Mouse (Mus musculus): ENCODE data around the gene Dock1. TPM values are rescaled to one million over a fixed set of nuclear protein-coding genes. Genes with fewer than 3 reads are reported as not detected.

The Dock1 gene
- polyA plus RNA-seq, 1 experiment from 2014 or later = 7.2 TPM

GRCm38 (mm10) chr7:134945925-134946716, 275.7 kb downstream of the Dock1 start:
- Histone ChIP-seq H3K4me3 (no peak overlapping the region), H3K4me2 (no peak overlapping the region), H3K27me3 (replicated peaks) (no peaks in the 10 kb centered on the region), H3K9me3 (no peaks in the 10 kb centered on the region), H3K36me3 (replicated peaks) (no peaks in the 10 kb centered on the region), H3K27ac (no peak overlapping the region), H3K9ac (no peak overlapping the region), H3K4me1 (no peaks in the 10 kb centered on the region)
- WGBS = 77% methylated on average over 7 of the region's 7 CpGs
- ATAC-seq (replicated peaks) = no peak

- no peaks in the 10 kb centered on the region for H3K27me3 ChIP-seq (replicated peaks)
- WGBS = 88% methylated on average over 6 of the region's 6 CpGs
- no peak for ATAC-seq (replicated peaks)
- no peaks in the 10 kb centered on the region for H3K36me3 ChIP-seq (replicated peaks)
- H3K27ac ChIP-seq = no peak overlapping the region
- no peaks in the 10 kb centered on the region for H3K4me1 ChIP-seq
- no peak overlapping the region for H3K4me2 ChIP-seq
- H3K9ac ChIP-seq = no peak overlapping the region
- no peaks in the 10 kb centered on the region for H3K9me3 ChIP-seq
- H3K4me3 ChIP-seq = no peak overlapping the region
Measured at GRCm38 (mm10) chr7:134959086-134959485, 288.6 kb downstream of the Dock1 start.

GRCm38 (mm10) chr7:134960871-134961270, 290.4 kb downstream of the Dock1 start:
- Histone ChIP-seq H3K4me2 (no peak overlapping the region), H3K27ac (no peak overlapping the region), H3K4me1 (no peaks in the 10 kb centered on the region), H3K9me3 (no peaks in the 10 kb centered on the region), H3K4me3 (no peak overlapping the region), H3K9ac (no peak overlapping the region), H3K27me3 (replicated peaks) (no peaks in the 10 kb centered on the region), H3K36me3 (replicated peaks) (no peaks in the 10 kb centered on the region)
- ATAC-seq (replicated peaks) = no peak
- 64% methylated on average over 4 of the region's 4 CpGs for WGBS

- H3K4me1 ChIP-seq = no peaks in the 10 kb centered on the region
- no peak for ATAC-seq (replicated peaks)
- H3K36me3 ChIP-seq (replicated peaks) = no peaks in the 10 kb centered on the region
- WGBS = 88% methylated on average over 2 of the region's 2 CpGs
- H3K9ac ChIP-seq = no peak overlapping the region
- no peak overlapping the region for H3K27ac ChIP-seq
- no peak overlapping the region for H3K4me3 ChIP-seq
- no peaks in the 10 kb centered on the region for H3K9me3 ChIP-seq
- no peak overlapping the region for H3K4me2 ChIP-seq
- no peaks in the 10 kb centered on the region for H3K27me3 ChIP-seq (replicated peaks)
Measured at GRCm38 (mm10) chr7:134961608-134962007, 291.2 kb downstream of the Dock1 start.

GRCm38 (mm10) chr7:134990244-134990643, 319.8 kb downstream of the Dock1 start:
- Histone ChIP-seq H3K4me3 (no peak overlapping the region), H3K4me1 (0 out of 2 replicates have a peak, but pooled peaks cover 4% of the 10 kb centered on the region), H3K4me2 (no peak overlapping the region), H3K9me3 (no peaks in the 10 kb centered on the region), H3K36me3 (replicated peaks) (no peaks in the 10 kb centered on the region), H3K9ac (no peak overlapping the region), H3K27ac (no peak overlapping the region), H3K27me3 (replicated peaks) (no peaks in the 10 kb centered on the region)
- no peak for ATAC-seq (replicated peaks)
- 89% methylated on average over 3 of the region's 3 CpGs for WGBS

- Histone ChIP-seq H3K4me2 (no peak overlapping the region), H3K9me3 (no peaks in the 10 kb centered on the region), H3K27ac (no peak overlapping the region), H3K4me3 (no peak overlapping the region), H3K4me1 (0 out of 2 replicates have a peak, but pooled peaks cover 4% of the 10 kb centered on the region), H3K27me3 (replicated peaks) (no peaks in the 10 kb centered on the region), H3K9ac (no peak overlapping the region), H3K36me3 (replicated peaks) (no peaks in the 10 kb centered on the region)
- no peak for ATAC-seq (replicated peaks)
- WGBS = 89% methylated on average over 2 of the region's 2 CpGs
Measured at GRCm38 (mm10) chr7:134990911-134991310, 320.5 kb downstream of the Dock1 start.

- Histone ChIP-seq H3K36me3 (replicated peaks) (no peaks in the 10 kb centered on the region), H3K9me3 (no peaks in the 10 kb centered on the region), H3K4me2 (no peak overlapping the region), H3K27ac (no peak overlapping the region), H3K9ac (no peak overlapping the region), H3K4me1 (0 out of 2 replicates have a peak, but pooled peaks cover 6% of the 10 kb centered on the region), H3K27me3 (replicated peaks) (no peaks in the 10 kb centered on the region), H3K4me3 (no peak overlapping the region)
- 86% methylated on average over 5 of the region's 5 CpGs for WGBS
- no peak for ATAC-seq (replicated peaks)
Measured at GRCm38 (mm10) chr7:134994983-134995382, 324.5 kb downstream of the Dock1 start.

- Histone ChIP-seq H3K4me3 (no peak overlapping the region), H3K27ac (no peak overlapping the region)
- 86% methylated on average over 1 of the region's 1 CpGs for WGBS
Measured at GRCm38 (mm10) chr7:135002216-135002615, 331.8 kb downstream of the Dock1 start.

GRCm38 (mm10) chr7:135002891-135003290, 332.4 kb downstream of the Dock1 start:
- Histone ChIP-seq H3K4me2 (no peak overlapping the region), H3K36me3 (replicated peaks) (no peaks in the 10 kb centered on the region), H3K9ac (no peak overlapping the region), H3K27me3 (replicated peaks) (no peaks in the 10 kb centered on the region), H3K27ac (no peak overlapping the region), H3K4me1 (0 out of 2 replicates have a peak, but pooled peaks cover 3% of the 10 kb centered on the region), H3K9me3 (no peaks in the 10 kb centered on the region), H3K4me3 (no peak overlapping the region)
- WGBS = 76% methylated on average over 9 of the region's 9 CpGs
- no peak for ATAC-seq (replicated peaks)

More at GRCm38 (mm10) chr7:135002216-135002615, 331.8 kb downstream of the Dock1 start:
- no peak overlapping the region for H3K9ac ChIP-seq
- H3K27me3 ChIP-seq (replicated peaks) = no peaks in the 10 kb centered on the region
- no peaks in the 10 kb centered on the region for H3K36me3 ChIP-seq (replicated peaks)
- H3K4me1 ChIP-seq = 0 out of 2 replicates have a peak, but pooled peaks cover 3% of the 10 kb centered on the region
- H3K4me2 ChIP-seq = no peak overlapping the region
- H3K9me3 ChIP-seq = no peaks in the 10 kb centered on the region
- no peak for ATAC-seq (replicated peaks)

- Histone ChIP-seq H3K36me3 (replicated peaks) (no peaks in the 10 kb centered on the region), H3K9me3 (no peaks in the 10 kb centered on the region), H3K27ac (no peak overlapping the region), H3K4me3 (no peak overlapping the region), H3K4me2 (no peak overlapping the region), H3K4me1 (no peaks in the 10 kb centered on the region), H3K9ac (no peak overlapping the region), H3K27me3 (replicated peaks) (no peaks in the 10 kb centered on the region)
- no peak for ATAC-seq (replicated peaks)
- 55% methylated on average over 7 of the region's 7 CpGs for WGBS
Measured at GRCm38 (mm10) chr7:135005964-135006560, 335.6 kb downstream of the Dock1 start.

- WGBS = 92% methylated on average over 2 of the region's 2 CpGs
- no peaks in the 10 kb centered on the region for H3K27me3 ChIP-seq (replicated peaks)
Measured at GRCm38 (mm10) chr7:135008021-135008420, 337.6 kb downstream of the Dock1 start.

GRCm38 (mm10) chr7:135010997-135011396, 340.5 kb downstream of the Dock1 start:
- H3K36me3 ChIP-seq (replicated peaks) = no peaks in the 10 kb centered on the region
- H3K9ac ChIP-seq = no peak overlapping the region
- H3K4me2 ChIP-seq = no peak overlapping the region
- ATAC-seq (replicated peaks) = no peak
- no peaks in the 10 kb centered on the region for H3K27me3 ChIP-seq (replicated peaks)
- WGBS = 85% methylated on average over 2 of the region's 2 CpGs
- H3K27ac ChIP-seq = no peak overlapping the region
- H3K4me3 ChIP-seq = no peak overlapping the region
- H3K9me3 ChIP-seq = no peaks in the 10 kb centered on the region
- no peaks in the 10 kb centered on the region for H3K4me1 ChIP-seq

More at GRCm38 (mm10) chr7:135008021-135008420, 337.6 kb downstream of the Dock1 start:
- Histone ChIP-seq H3K36me3 (replicated peaks) (no peaks in the 10 kb centered on the region), H3K4me1 (no peaks in the 10 kb centered on the region), H3K27ac (no peak overlapping the region), H3K4me2 (no peak overlapping the region), H3K9me3 (no peaks in the 10 kb centered on the region), H3K9ac (no peak overlapping the region), H3K4me3 (no peak overlapping the region)
- no peak for ATAC-seq (replicated peaks)

Measured in midbrain, embryonic 15.5 days (tissue).